Mouse (Mus musculus) MEL (cell line): Measurements from ENCODE around the gene Pex14. TPM values are rescaled to one million over a fixed set of nuclear protein-coding genes. Genes with fewer than 3 reads are reported as not detected.

Source experiments
- DNase-seq: peaks from one replicate; pipeline ENCODE4 v3.0.0; 2011; ENCODE audit warnings: low read depth, low spot score
- H3K27ac ChIP-seq: 2 replicates; pipeline ENCODE4 v1.5.1; 2012; ENCODE audit warnings: low read depth, mild to moderate bottlenecking, control low read depth, low read length, moderate library complexity; ENCODE audit not compliant: control insufficient read depth
- H3K27me3 ChIP-seq, 2 experiments: fragments of 150-350 bp in 1 of 2; sonication (generic) in 1 of 2; 2 replicates each; pipeline ENCODE4 v1.6.1; 2012; ENCODE audit warnings: low read length in 2 of 2, mild to moderate bottlenecking in 2 of 2, improper control_type of control experiment in 1 of 2, moderate library complexity in 1 of 2; ENCODE audit not compliant: insufficient read depth in 2 of 2, control insufficient read depth in 1 of 2
- H3K36me3 ChIP-seq, 2 experiments: 2 replicates each; pipeline ENCODE4 v1.6.1; 2012 to 2014; ENCODE audit warnings: low read length in 2 of 2, improper control_type of control experiment in 1 of 2, inconsistent platforms in 1 of 2, mild to moderate bottlenecking in 1 of 2; ENCODE audit not compliant: insufficient read depth in 2 of 2, control insufficient read depth in 1 of 2
- H3K4me1 ChIP-seq, 2 experiments: fragments of 150-350 bp in 1 of 2; sonication (generic) in 1 of 2; 2 replicates each; pipeline ENCODE4 v1.6.1; 2012; ENCODE audit warnings: low read length in 2 of 2, improper control_type of control experiment in 1 of 2, mild to moderate bottlenecking in 1 of 2; ENCODE audit not compliant: insufficient read depth in 2 of 2, control insufficient read depth in 1 of 2
- H3K4me3 ChIP-seq, 2 experiments: fragments of 150-350 bp in 1 of 2; sonication (generic) in 1 of 2; 2 replicates each; pipeline ENCODE4 v1.5.1; 2012; ENCODE audit warnings: low read depth in 2 of 2, low read length in 2 of 2, mild to moderate bottlenecking in 2 of 2, moderate library complexity in 2 of 2, control low read depth in 1 of 2, improper control_type of control experiment in 1 of 2; ENCODE audit not compliant: control insufficient read depth in 1 of 2, insufficient read depth in 1 of 2
- H3K79me2 ChIP-seq: 2 replicates; pipeline ENCODE4 v1.6.1; 2012; ENCODE audit warnings: mild to moderate bottlenecking, low read length, moderate library complexity; ENCODE audit not compliant: control insufficient read depth, poor library complexity, insufficient read depth
- H3K9ac ChIP-seq: 2 replicates; pipeline ENCODE4 v1.6.1; 2012; ENCODE audit warnings: low read depth, mild to moderate bottlenecking, control low read depth, low read length, moderate library complexity; ENCODE audit not compliant: control insufficient read depth, poor library complexity, severe bottlenecking
- H3K9me3 ChIP-seq: fragments of 150-350 bp; sonication (generic); replicated peaks from 2 replicates; pipeline ENCODE4 v1.6.1; 2012; ENCODE audit warnings: mild to moderate bottlenecking, low read length, improper control_type of control experiment, moderate library complexity; ENCODE audit not compliant: insufficient read depth
- CHD1 ChIP-seq: IDR thresholded peaks from 2 replicates; pipeline ENCODE4 v1.6.1; 2012; ENCODE audit warnings: low read depth, mild to moderate bottlenecking, inconsistent platforms, low read length, improper control_type of control experiment
- CTCF ChIP-seq, 3 experiments: IDR thresholded peaks in 2 of 3; conservative IDR thresholded peaks in 1 of 3; 2 replicates each; pipeline ENCODE4 v1.5.1; 2011 to 2012; ENCODE audit warnings: low read length in 3 of 3, low read depth in 2 of 3, mild to moderate bottlenecking in 2 of 3, improper control_type of control experiment in 1 of 3, inconsistent platforms in 1 of 3, mixed read lengths in 1 of 3, moderate library complexity in 1 of 3; ENCODE audit not compliant: control insufficient read depth in 1 of 3, insufficient read depth in 1 of 3, poor library complexity in 1 of 3, severe bottlenecking in 1 of 3
- E2F4 ChIP-seq: IDR thresholded peaks from 2 replicates; pipeline ENCODE4 v1.6.1; 2011; ENCODE audit warnings: low read depth, low read length, improper control_type of control experiment, borderline replicate concordance
- EP300 ChIP-seq, 2 experiments: IDR thresholded peaks; 2 replicates each; pipeline ENCODE4 v1.6.1; 2011; ENCODE audit warnings: improper control_type of control experiment in 2 of 2, low read length in 2 of 2, low read depth in 1 of 2, mild to moderate bottlenecking in 1 of 2
- ETS1 ChIP-seq: IDR thresholded peaks from 2 replicates; pipeline ENCODE4 v1.6.1; 2012; ENCODE audit warnings: low read depth, mild to moderate bottlenecking, inconsistent platforms, low read length, improper control_type of control experiment, moderate library complexity
- GABPA ChIP-seq: IDR thresholded peaks from 2 replicates; pipeline ENCODE4 v1.6.1; 2012; ENCODE audit warnings: low read depth, mild to moderate bottlenecking, inconsistent platforms, low read length, improper control_type of control experiment, moderate library complexity
- HCFC1 ChIP-seq: IDR thresholded peaks from 2 replicates; pipeline ENCODE4 v1.6.1; 2012; ENCODE audit warnings: low read depth, mild to moderate bottlenecking, inconsistent platforms, low read length, improper control_type of control experiment, moderate library complexity
- KAT2A ChIP-seq: conservative IDR thresholded peaks from 2 replicates; pipeline ENCODE4 v1.6.1; 2012; ENCODE audit warnings: low read depth, low read length, improper control_type of control experiment, inconsistent platforms
- MEF2A ChIP-seq: IDR thresholded peaks from 2 replicates; pipeline ENCODE4 v1.6.1; 2014; ENCODE audit warnings: low read depth, mild to moderate bottlenecking, inconsistent platforms, low read length, improper control_type of control experiment; ENCODE audit not compliant: poor library complexity, insufficient replicate concordance, severe bottlenecking; ENCODE audit errors: extremely low read depth
- MXI1 ChIP-seq: IDR thresholded peaks from 2 replicates; pipeline ENCODE4 v1.6.1; 2011; ENCODE audit warnings: mild to moderate bottlenecking, low read depth, low read length, improper control_type of control experiment
- NELFE ChIP-seq: IDR thresholded peaks from 2 replicates; pipeline ENCODE4 v1.6.1; 2011; ENCODE audit warnings: low read depth, low read length, improper control_type of control experiment
- RCOR1 ChIP-seq: IDR thresholded peaks from 2 replicates; pipeline ENCODE4 v1.6.1; 2012; ENCODE audit warnings: low read depth, mild to moderate bottlenecking, inconsistent platforms, low read length, improper control_type of control experiment
- SIN3A ChIP-seq: IDR thresholded peaks from 2 replicates; pipeline ENCODE4 v1.6.1; 2012; ENCODE audit warnings: low read length, improper control_type of control experiment, inconsistent platforms
- TAL1 ChIP-seq: IDR thresholded peaks from 2 replicates; pipeline ENCODE4 v1.6.1; 2012; ENCODE audit warnings: mild to moderate bottlenecking, inconsistent platforms, low read length, moderate library complexity, mixed read lengths
- UBTF ChIP-seq: IDR thresholded peaks from 2 replicates; pipeline ENCODE4 v1.6.1; 2012; ENCODE audit warnings: low read depth, mild to moderate bottlenecking, inconsistent platforms, low read length, improper control_type of control experiment, moderate library complexity, borderline replicate concordance; ENCODE audit not compliant: insufficient read depth
- ZC3H11A ChIP-seq: IDR thresholded peaks from 2 replicates; pipeline ENCODE4 v1.6.1; 2012; ENCODE audit warnings: low read depth, mild to moderate bottlenecking, inconsistent platforms, low read length, improper control_type of control experiment
- ZKSCAN1 ChIP-seq: IDR thresholded peaks from 2 replicates; pipeline ENCODE4 v1.6.1; 2012; ENCODE audit warnings: low read depth, mild to moderate bottlenecking, inconsistent platforms, low read length, improper control_type of control experiment, moderate library complexity
- ZMIZ1 ChIP-seq: IDR thresholded peaks from 2 replicates; pipeline ENCODE4 v1.6.1; 2012; ENCODE audit warnings: low read depth, mild to moderate bottlenecking, inconsistent platforms, low read length, improper control_type of control experiment, moderate library complexity
- ZNF384 ChIP-seq: IDR thresholded peaks from 2 replicates; pipeline ENCODE4 v1.6.1; 2012; ENCODE audit warnings: low read depth, mild to moderate bottlenecking, inconsistent platforms, low read length, improper control_type of control experiment
- polyA plus RNA-seq, 2 experiments: library from polyadenylated mRNA; stranded (reverse) in 1 of 2; unstranded in 1 of 2; fragments of >175 nt in 1 of 2; fragments of >200 nt in 1 of 2; gene quantifications; 2 replicates each; pipeline versions ENCODE4 v1.2.1 to v1.2.4; 2012; ENCODE audit warnings: low replicate concordance in 2 of 2, low read depth in 1 of 2; ENCODE audit not compliant: insufficient read length in 2 of 2, insufficient read depth in 1 of 2, missing spikeins in 1 of 2
- total RNA-seq: library from RNA; depleted of rRNA; stranded (reverse); fragments of 300-350 nt; gene quantifications from 2 replicates; pipeline ENCODE4 v1.2.3, GENCODE M21; 2012

The Pex14 gene
- total and polyA plus RNA-seq, 3 experiments = 38.3 to 49.2 TPM; not detected in 1

- Histone ChIP-seq H3K27ac (no peak overlapping the region), H3K9me3 (no peaks in the 10 kb centered on the region), H3K79me2 (no peaks in the 10 kb centered on the region), H3K4me1 (no peaks in the 10 kb centered on the region), H3K4me3 (no peak overlapping the region), H3K36me3 (no peaks in the 10 kb centered on the region), H3K9ac (no peak overlapping the region), H3K27me3 (no peaks in the 10 kb centered on the region)
- no peak for DNase-seq
- TF ChIP-seq RCOR1 (no peak), NELFE (no peak), ETS1 (no peak), E2F4 (no peak), TAL1 (no peak), SIN3A (no peak), ZMIZ1 (no peak), ZC3H11A (no peak), KAT2A (no peak), ZNF384 (no peak)
Measured at GRCm38 (mm10) chr4:148922221-148922700, 177.4 kb downstream of the Pex14 start.

- no peak for DNase-seq
- no peaks in the 10 kb centered on the region for H3K27me3 ChIP-seq
- no peaks in the 10 kb centered on the region for H3K4me1 ChIP-seq
- H3K36me3 ChIP-seq = no peaks in the 10 kb centered on the region
- H3K4me3 ChIP-seq = no peak overlapping the region
- TF ChIP-seq E2F4 (no peak), MXI1 (no peak)
- no peaks in the 10 kb centered on the region for H3K9me3 ChIP-seq
- H3K27ac ChIP-seq = no peak overlapping the region
- H3K79me2 ChIP-seq = no peaks in the 10 kb centered on the region
- no peak overlapping the region for H3K9ac ChIP-seq
Measured at GRCm38 (mm10) chr4:148920610-148921009, 179.1 kb downstream of the Pex14 start.

GRCm38 (mm10) chr4:148918707-148919447, 180.8 kb downstream of the Pex14 start:
- no peak overlapping the region for H3K9ac ChIP-seq
- H3K9me3 ChIP-seq = no peaks in the 10 kb centered on the region
- no peaks in the 10 kb centered on the region for H3K4me1 ChIP-seq
- no peaks in the 10 kb centered on the region for H3K79me2 ChIP-seq
- TF ChIP-seq HCFC1 = no peak
- no peak for TF ChIP-seq ZKSCAN1
- TF ChIP-seq EP300 (IDR thresholded peaks at IDR 0.05; ENCODE audit: low read depth in 1 of 2, low read length in 2 of 2) = no peak
- TF ChIP-seq MEF2A = no peak
- TF ChIP-seq ZNF384 = no peak
- TF ChIP-seq CTCF (IDR thresholded peaks at IDR 0.05 in 2 of 3, conservative IDR thresholded peaks at IDR 0.05 in 1 of 3; ENCODE audit: control insufficient read depth in 1 of 3, insufficient read depth in 1 of 3, low read depth in 2 of 3, low read length in 3 of 3, poor library complexity in 1 of 3, severe bottlenecking in 1 of 3) = no peak
- no peak for TF ChIP-seq RCOR1
- TF ChIP-seq KAT2A = no peak
- no peak for TF ChIP-seq UBTF
- TF ChIP-seq GABPA = no peak
- no peak for TF ChIP-seq CHD1
- TF ChIP-seq, all 39 proteins: peak for 0
- H3K4me3 ChIP-seq = no peak overlapping the region
- H3K27ac ChIP-seq = no peak overlapping the region
- no peak for DNase-seq
- no peaks in the 10 kb centered on the region for H3K36me3 ChIP-seq
- H3K27me3 ChIP-seq = no peaks in the 10 kb centered on the region
